Mouse (Mus musculus): Measurements from ENCODE around the gene Fkbp14. TPM values are rescaled to one million over a fixed set of nuclear protein-coding genes. Genes with fewer than 3 reads are reported as not detected.

Fkbp14 gene
- polyA plus RNA-seq, 1 experiment from 2014 or later: 14.2 TPM

- Histone ChIP-seq H3K4me3 (no peak overlapping the region), H3K9me3 (replicated peaks) (no peaks in the 10 kb centered on the region), H3K27me3 (ENCODE audit: low read depth, poor library complexity, severe bottlenecking) (no peaks in the 10 kb centered on the region), H3K4me1 (peaks cover 19% of the 10 kb centered on the region), H3K27ac (no peak overlapping the region; the same call in 1 of the 2 replicates), H3K36me3 (no peaks in the 10 kb centered on the region)
- 53% methylated on average over 6 of the region's 6 CpGs for WGBS
- no peak for DNase-seq (ENCODE audit: low spot score)
These were observed 23.7 kb downstream of the Fkbp14 start for GRCm38 (mm10) chr6:54573218-54573955.

- peaks cover 25% of the 10 kb centered on the region for H3K27me3 ChIP-seq (ENCODE audit: low read depth, poor library complexity, severe bottlenecking)
- no peak overlapping the region for H3K4me3 ChIP-seq
- no peaks in the 10 kb centered on the region for H3K36me3 ChIP-seq
- 45% methylated on average over 7 of the region's 7 CpGs for WGBS
- H3K4me1 ChIP-seq: peaks cover 45% of the 10 kb centered on the region
- no peak for DNase-seq (ENCODE audit: low spot score)
- no peak overlapping the region for H3K27ac ChIP-seq
- no peaks in the 10 kb centered on the region for H3K9me3 ChIP-seq (replicated peaks)
These were observed 27.3 kb downstream of the Fkbp14 start for GRCm38 (mm10) chr6:54569776-54570175.

- Histone ChIP-seq H3K4me1 (peaks cover 32% of the 10 kb centered on the region), H3K4me3 (peak overlapping the region; percentile 56), H3K27me3 (ENCODE audit: low read depth, poor library complexity, severe bottlenecking) (peaks cover 47% of the 10 kb centered on the region), H3K27ac (peak overlapping the region; percentile 68), H3K36me3 (no peaks in the 10 kb centered on the region), H3K9me3 (replicated peaks) (no peaks in the 10 kb centered on the region)
- WGBS: 17% methylated on average over 6 of the region's 6 CpGs
- no peak for DNase-seq (ENCODE audit: low spot score)
These were observed 30.6 kb downstream of the Fkbp14 start for GRCm38 (mm10) chr6:54566546-54566919.

- peaks cover 32% of the 10 kb centered on the region for H3K4me1 ChIP-seq
- peak within 1 kb of the TSS; percentile 56 for H3K4me3 ChIP-seq
- peak; percentile 84 for DNase-seq (ENCODE audit: low spot score)
- 1% methylated on average over 60 of the region's 60 CpGs for WGBS
- H3K36me3 ChIP-seq: no peaks in the 10 kb centered on the region
- H3K9me3 ChIP-seq (replicated peaks): no peaks in the 10 kb centered on the region
- H3K27ac ChIP-seq: peak within 1 kb of the TSS; percentile 68
- H3K27me3 ChIP-seq (ENCODE audit: low read depth, poor library complexity, severe bottlenecking): peaks cover 47% of the 10 kb centered on the region
These were observed 31.2 kb downstream of the Fkbp14 start, which contains the start of gene Scrn1 for GRCm38 (mm10) chr6:54565665-54566545. Gene Scrn1, minus strand, starts transcription at chr6:54566489.

GRCm38 (mm10) chr6:54565012-54565411 lies 32.1 kb downstream of the Fkbp14 start:
- no peaks in the 10 kb centered on the region for H3K9me3 ChIP-seq (replicated peaks)
- H3K4me1 ChIP-seq: peaks cover 32% of the 10 kb centered on the region
- H3K4me3 ChIP-seq: peak overlapping the region; percentile 56; the same call in 1 of the 2 replicates
- peaks cover 47% of the 10 kb centered on the region for H3K27me3 ChIP-seq (ENCODE audit: low read depth, poor library complexity, severe bottlenecking)
- 41% methylated on average over 3 of the region's 3 CpGs for WGBS
- no peak for DNase-seq (ENCODE audit: low spot score)
- H3K27ac ChIP-seq: no peak overlapping the region
- no peaks in the 10 kb centered on the region for H3K36me3 ChIP-seq

GRCm38 (mm10) chr6:54564506-54564991 lies 32.6 kb downstream of the Fkbp14 start:
- 68% methylated on average over 9 of the region's 9 CpGs for WGBS
- Histone ChIP-seq H3K27me3 (ENCODE audit: low read depth, poor library complexity, severe bottlenecking) (peaks cover 47% of the 10 kb centered on the region), H3K27ac (no peak overlapping the region)

GRCm38 (mm10) chr6:54563561-54563960 lies 33.5 kb downstream of the Fkbp14 start:
- Histone ChIP-seq H3K4me1 (peaks cover 29% of the 10 kb centered on the region), H3K9me3 (replicated peaks) (no peaks in the 10 kb centered on the region), H3K27ac (no peak overlapping the region), H3K27me3 (ENCODE audit: low read depth, poor library complexity, severe bottlenecking) (peaks cover 47% of the 10 kb centered on the region), H3K4me3 (no peak overlapping the region), H3K36me3 (no peaks in the 10 kb centered on the region)
- WGBS: 95% methylated on average over 4 of the region's 4 CpGs
- DNase-seq (ENCODE audit: low spot score): peak; percentile 24

More at GRCm38 (mm10) chr6:54564506-54564991, 32.6 kb downstream of the Fkbp14 start:
- Histone ChIP-seq H3K36me3 (no peaks in the 10 kb centered on the region), H3K4me1 (peaks cover 29% of the 10 kb centered on the region), H3K4me3 (no peak overlapping the region), H3K9me3 (replicated peaks) (no peaks in the 10 kb centered on the region)
- DNase-seq (ENCODE audit: low spot score): no peak

- no peaks in the 10 kb centered on the region for H3K36me3 ChIP-seq
- H3K27ac ChIP-seq: no peak overlapping the region
- peaks cover 19% of the 10 kb centered on the region for H3K4me1 ChIP-seq
- no peaks in the 10 kb centered on the region for H3K9me3 ChIP-seq (replicated peaks)
- no peak overlapping the region for H3K4me3 ChIP-seq
- no peak for DNase-seq (ENCODE audit: low spot score)
- H3K27me3 ChIP-seq (ENCODE audit: low read depth, poor library complexity, severe bottlenecking): peaks cover 42% of the 10 kb centered on the region
- 76% methylated on average over 16 of the region's 17 CpGs for WGBS
These were observed 34.9 kb downstream of the Fkbp14 start for GRCm38 (mm10) chr6:54562018-54562809.

GRCm38 (mm10) chr6:54558466-54558865 lies 38.6 kb downstream of the Fkbp14 start:
- 83% methylated on average over 7 of the region's 7 CpGs for WGBS
- Histone ChIP-seq H3K4me1 (peaks cover 10% of the 10 kb centered on the region), H3K27ac (no peak overlapping the region)

GRCm38 (mm10) chr6:54557671-54558070 lies 39.4 kb downstream of the Fkbp14 start:
- no peaks in the 10 kb centered on the region for H3K36me3 ChIP-seq
- peak; percentile 18 for DNase-seq (ENCODE audit: low spot score)
- H3K27me3 ChIP-seq (ENCODE audit: low read depth, poor library complexity, severe bottlenecking): peaks cover 4% of the 10 kb centered on the region; the same call in 1 of the 2 replicates
- peaks cover 15% of the 10 kb centered on the region for H3K4me1 ChIP-seq
- H3K4me3 ChIP-seq: no peak overlapping the region
- WGBS: 88% methylated on average over 7 of the region's 7 CpGs
- no peak overlapping the region for H3K27ac ChIP-seq
- H3K9me3 ChIP-seq (replicated peaks): no peaks in the 10 kb centered on the region

More at GRCm38 (mm10) chr6:54558466-54558865, 38.6 kb downstream of the Fkbp14 start:
- DNase-seq (ENCODE audit: low spot score): peak; percentile 12
- no peaks in the 10 kb centered on the region for H3K9me3 ChIP-seq (replicated peaks)
- no peak overlapping the region for H3K4me3 ChIP-seq
- no peaks in the 10 kb centered on the region for H3K36me3 ChIP-seq
- peaks cover 9% of the 10 kb centered on the region; the same call in 1 of the 2 replicates for H3K27me3 ChIP-seq (ENCODE audit: low read depth, poor library complexity, severe bottlenecking)

GRCm38 (mm10) chr6:54555816-54556215 lies 41.3 kb downstream of the Fkbp14 start:
- Histone ChIP-seq H3K4me3 (no peak overlapping the region), H3K27ac (peak overlapping the region; percentile 77; the same call in 1 of the 2 replicates), H3K4me1 (peaks cover 17% of the 10 kb centered on the region), H3K9me3 (replicated peaks) (no peaks in the 10 kb centered on the region), H3K36me3 (no peaks in the 10 kb centered on the region), H3K27me3 (ENCODE audit: low read depth, poor library complexity, severe bottlenecking) (no peaks in the 10 kb centered on the region; the same call in 1 of the 2 replicates)
- WGBS: 71% methylated on average over 1 of the region's 1 CpGs
- no peak for DNase-seq (ENCODE audit: low spot score)
